Mouse (Mus musculus): ENCODE measurements around the gene Acp5.

Acp5 gene

GRCm38 (mm10) chr9:22134246-22134890 is 1.1 kb downstream of the Acp5 start:
- peaks cover 77% of the 10 kb centered on the region for H3K4me1 ChIP-seq (replicated peaks; ENCODE audit: low read depth, low read length)
- TF ChIP-seq CTCF (conservative IDR thresholded peaks at IDR 0.05; ENCODE audit: low read length) (no peak), NANOG (IDR thresholded peaks at IDR 0.05; ENCODE audit: borderline replicate concordance, low read length) (no peak), POU5F1 (IDR thresholded peaks at IDR 0.05; ENCODE audit: borderline replicate concordance, low read length) (no peak)
- peaks cover 10% of the 10 kb centered on the region for H3K9me3 ChIP-seq (ENCODE audit: low read length)
- H3K27me3 ChIP-seq (ENCODE audit: insufficient read depth, low read length) = peaks cover 49% of the 10 kb centered on the region
- no peak overlapping the region for H3K4me3 ChIP-seq (replicated peaks; ENCODE audit: low read length)
- peaks cover 6% of the 10 kb centered on the region for H3K36me3 ChIP-seq (ENCODE audit: insufficient read depth, low read length)

- H3K27me3 ChIP-seq (ENCODE audit: insufficient read depth, low read length) = peaks cover 59% of the 10 kb centered on the region
- H3K4me1 ChIP-seq (replicated peaks; ENCODE audit: low read depth, low read length) = peaks cover 78% of the 10 kb centered on the region
- TF ChIP-seq CTCF (conservative IDR thresholded peaks at IDR 0.05; ENCODE audit: low read length) (no peak), NANOG (IDR thresholded peaks at IDR 0.05; ENCODE audit: borderline replicate concordance, low read length) (no peak), POU5F1 (IDR thresholded peaks at IDR 0.05; ENCODE audit: borderline replicate concordance, low read length) (no peak)
- H3K4me3 ChIP-seq (replicated peaks; ENCODE audit: low read length) = peak overlapping the region; percentile 83
- no peaks in the 10 kb centered on the region for H3K9me3 ChIP-seq (ENCODE audit: low read length)
- H3K36me3 ChIP-seq (ENCODE audit: insufficient read depth, low read length) = peaks cover 20% of the 10 kb centered on the region
Measured at GRCm38 (mm10) chr9:22132220-22132619, 3.3 kb downstream of the Acp5 start.

GRCm38 (mm10) chr9:22131226-22131981 is 4.1 kb downstream of the Acp5 start:
- Histone ChIP-seq H3K4me1 (replicated peaks; ENCODE audit: low read depth, low read length) (peaks cover 78% of the 10 kb centered on the region), H3K27me3 (ENCODE audit: insufficient read depth, low read length) (peaks cover 59% of the 10 kb centered on the region), H3K9me3 (ENCODE audit: low read length) (no peaks in the 10 kb centered on the region), H3K4me3 (replicated peaks; ENCODE audit: low read length) (peak overlapping the region; percentile 83), H3K36me3 (ENCODE audit: insufficient read depth, low read length) (peaks cover 27% of the 10 kb centered on the region)
- TF ChIP-seq POU5F1 (IDR thresholded peaks at IDR 0.05; ENCODE audit: borderline replicate concordance, low read length) (no peak), CTCF (conservative IDR thresholded peaks at IDR 0.05; ENCODE audit: low read length) (no peak), NANOG (IDR thresholded peaks at IDR 0.05; ENCODE audit: borderline replicate concordance, low read length) (no peak)

- Histone ChIP-seq H3K9me3 (ENCODE audit: low read length) (no peaks in the 10 kb centered on the region), H3K36me3 (ENCODE audit: insufficient read depth, low read length) (peaks cover 27% of the 10 kb centered on the region), H3K27me3 (ENCODE audit: insufficient read depth, low read length) (peaks cover 33% of the 10 kb centered on the region), H3K4me3 (replicated peaks; ENCODE audit: low read length) (no peak overlapping the region), H3K4me1 (replicated peaks; ENCODE audit: low read depth, low read length) (peaks cover 49% of the 10 kb centered on the region)
- TF ChIP-seq POU5F1 (IDR thresholded peaks at IDR 0.05; ENCODE audit: borderline replicate concordance, low read length) = no peak
- peak; percentile 40 for TF ChIP-seq CTCF (conservative IDR thresholded peaks at IDR 0.05; ENCODE audit: low read length)
Measured at GRCm38 (mm10) chr9:22125246-22126027, 10.1 kb downstream of the Acp5 start.

GRCm38 (mm10) chr9:22124169-22124568 is 11.3 kb downstream of the Acp5 start:
- TF ChIP-seq NANOG (IDR thresholded peaks at IDR 0.05; ENCODE audit: borderline replicate concordance, low read length) (no peak), CTCF (conservative IDR thresholded peaks at IDR 0.05; ENCODE audit: low read length) (no peak), POU5F1 (IDR thresholded peaks at IDR 0.05; ENCODE audit: borderline replicate concordance, low read length) (no peak)

GRCm38 (mm10) chr9:22123069-22123609 is 12.4 kb downstream of the Acp5 start:
- TF ChIP-seq POU5F1 (IDR thresholded peaks at IDR 0.05; ENCODE audit: borderline replicate concordance, low read length) (no peak), CTCF (conservative IDR thresholded peaks at IDR 0.05; ENCODE audit: low read length) (no peak), NANOG (IDR thresholded peaks at IDR 0.05; ENCODE audit: borderline replicate concordance, low read length) (no peak)
- H3K36me3 ChIP-seq (ENCODE audit: insufficient read depth, low read length) = peaks cover 12% of the 10 kb centered on the region; the same call in 1 of the 2 replicates

More at GRCm38 (mm10) chr9:22124169-22124568, 11.3 kb downstream of the Acp5 start:
- peaks cover 19% of the 10 kb centered on the region for H3K36me3 ChIP-seq (ENCODE audit: insufficient read depth, low read length)
- no peak overlapping the region for H3K4me3 ChIP-seq (replicated peaks; ENCODE audit: low read length)
- H3K4me1 ChIP-seq (replicated peaks; ENCODE audit: low read depth, low read length) = peaks cover 36% of the 10 kb centered on the region
- H3K27me3 ChIP-seq (ENCODE audit: insufficient read depth, low read length) = peaks cover 25% of the 10 kb centered on the region
- H3K9me3 ChIP-seq (ENCODE audit: low read length) = no peaks in the 10 kb centered on the region

GRCm38 (mm10) chr9:22122005-22122404 is 13.5 kb downstream of the Acp5 start:
- Histone ChIP-seq H3K9me3 (ENCODE audit: low read length) (no peaks in the 10 kb centered on the region), H3K4me3 (replicated peaks; ENCODE audit: low read length) (no peak overlapping the region), H3K4me1 (replicated peaks; ENCODE audit: low read depth, low read length) (peaks cover 37% of the 10 kb centered on the region), H3K27me3 (ENCODE audit: insufficient read depth, low read length) (peaks cover 15% of the 10 kb centered on the region), H3K36me3 (ENCODE audit: insufficient read depth, low read length) (peaks cover 5% of the 10 kb centered on the region; the same call in 1 of the 2 replicates)
- TF ChIP-seq NANOG (IDR thresholded peaks at IDR 0.05; ENCODE audit: borderline replicate concordance, low read length) (no peak), CTCF (conservative IDR thresholded peaks at IDR 0.05; ENCODE audit: low read length) (no peak), POU5F1 (IDR thresholded peaks at IDR 0.05; ENCODE audit: borderline replicate concordance, low read length) (no peak)

More at GRCm38 (mm10) chr9:22123069-22123609, 12.4 kb downstream of the Acp5 start:
- no peaks in the 10 kb centered on the region for H3K9me3 ChIP-seq (ENCODE audit: low read length)
- H3K4me3 ChIP-seq (replicated peaks; ENCODE audit: low read length) = no peak overlapping the region
- H3K27me3 ChIP-seq (ENCODE audit: insufficient read depth, low read length) = peaks cover 18% of the 10 kb centered on the region
- H3K4me1 ChIP-seq (replicated peaks; ENCODE audit: low read depth, low read length) = peaks cover 37% of the 10 kb centered on the region

- Histone ChIP-seq H3K9me3 (ENCODE audit: low read length) (no peaks in the 10 kb centered on the region), H3K4me3 (replicated peaks; ENCODE audit: low read length) (no peak overlapping the region), H3K27me3 (ENCODE audit: insufficient read depth, low read length) (peaks cover 14% of the 10 kb centered on the region; the same call in 1 of the 2 replicates), H3K4me1 (replicated peaks; ENCODE audit: low read depth, low read length) (peaks cover 32% of the 10 kb centered on the region), H3K36me3 (ENCODE audit: insufficient read depth, low read length) (0 out of 2 replicates have a peak, but pooled peaks cover under 1% of the 10 kb centered on the region)
- TF ChIP-seq POU5F1 (IDR thresholded peaks at IDR 0.05; ENCODE audit: borderline replicate concordance, low read length) = no peak
- no peak for TF ChIP-seq NANOG (IDR thresholded peaks at IDR 0.05; ENCODE audit: borderline replicate concordance, low read length)
- TF ChIP-seq CTCF (conservative IDR thresholded peaks at IDR 0.05; ENCODE audit: low read length) = no peak
Measured at GRCm38 (mm10) chr9:22121545-22121944, 14.0 kb downstream of the Acp5 start.
